Mouse (Mus musculus) midbrain, embryonic 12.5 days (tissue): ENCODE results near the gene Rdh12. TPM values are rescaled to one million over a fixed set of nuclear protein-coding genes. Genes with fewer than 3 reads are reported as not detected.
"Not testable (repeated sequence)": the region's sequence is repeated elsewhere in the genome, so short reads cannot be mapped to it uniquely, and the experiment has no call there.

ENCODE experiments used
- ATAC-seq: fragments of 200-750 bp; cut with Nextera tagmentation; 2 replicates; pipeline ENCODE4 v1.8.0; 2017; ENCODE audit warnings: low read depth, moderate TSS enrichment, moderate library complexity; ENCODE audit not compliant: low FRiP score
- H3K27ac ChIP-seq: fragments of 300-500 bp; sonication (generic); replicated peaks from 2 replicates; pipeline ENCODE4 v1.5.1; 2016; ENCODE audit warnings: mild to moderate bottlenecking
- H3K27me3 ChIP-seq: fragments of 300-500 bp; sonication (generic); 2 replicates; pipeline ENCODE4 v1.6.1; 2016; ENCODE audit warnings: mild to moderate bottlenecking
- H3K36me3 ChIP-seq: fragments of 300-500 bp; sonication (generic); 2 replicates; pipeline ENCODE4 v1.6.1; 2016
- H3K4me1 ChIP-seq: fragments of 300-500 bp; sonication (generic); 2 replicates; pipeline ENCODE4 v1.6.1; 2016
- H3K4me2 ChIP-seq: fragments of 300-500 bp; sonication (generic); replicated peaks from 2 replicates; pipeline ENCODE4 v1.6.1; 2016; ENCODE audit warnings: mild to moderate bottlenecking, moderate library complexity
- H3K4me3 ChIP-seq: fragments of 300-500 bp; sonication (generic); 2 replicates; pipeline ENCODE4 v1.5.1; 2016; ENCODE audit warnings: mild to moderate bottlenecking
- H3K9ac ChIP-seq: fragments of 300-500 bp; sonication (generic); replicated peaks from 2 replicates; pipeline ENCODE4 v1.6.1; 2016; ENCODE audit warnings: mild to moderate bottlenecking, moderate library complexity
- H3K9me3 ChIP-seq: fragments of 300-500 bp; sonication (generic); 2 replicates; pipeline ENCODE4 v1.6.1; 2016; ENCODE audit warnings: mild to moderate bottlenecking
- WGBS: fragments of 180-500 bp; shearing (Covaris S2); methylation state at CpG from one replicate; pipeline ENCODE4 v1.1.7; 2016; 5-methylcytosine and 5-hydroxymethylcytosine counted together
- polyA plus RNA-seq: library from polyadenylated mRNA; unstranded; fragments of >200 nt; fragmentation: Nextera tagmentation; extraction: Ambion mirVana; gene quantifications from 2 replicates; pipeline ENCODE4 v1.2.1, GENCODE M21; 2016

Rdh12 gene
- polyA plus RNA-seq = 1.8 and 2.1 TPM in 2 replicates

GRCm38 (mm10) chr12:79208703-79209464 is at the start of gene Rdh12:
Gene Rdh12, plus strand, starts transcription at chr12:79208914.
- H3K9ac ChIP-seq = peak within 1 kb of the TSS; percentile 21; the same call in 1 of the 2 replicates
- no peak; the same call in 1 of the 2 replicates for ATAC-seq

GRCm38 (mm10) chr12:79162876-79163275 is 45.8 kb upstream of the Rdh12 start:
- H3K9me3 ChIP-seq = no peaks in the 10 kb centered on the region
- H3K27ac ChIP-seq = no peak overlapping the region
- ATAC-seq = no peak
- H3K9ac ChIP-seq = no peak overlapping the region
- WGBS = 93% methylated on average over 3 of the region's 3 CpGs
- no peak overlapping the region for H3K4me3 ChIP-seq
- H3K4me2 ChIP-seq = no peak overlapping the region
- no peaks in the 10 kb centered on the region for H3K4me1 ChIP-seq
- H3K36me3 ChIP-seq = peaks cover 73% of the 10 kb centered on the region
- no peaks in the 10 kb centered on the region for H3K27me3 ChIP-seq

More at GRCm38 (mm10) chr12:79208703-79209464, at the start of gene Rdh12:
- no peaks in the 10 kb centered on the region for H3K9me3 ChIP-seq
- H3K27me3 ChIP-seq = no peaks in the 10 kb centered on the region
- peak within 1 kb of the TSS; percentile 44 for H3K4me3 ChIP-seq
- no peak within 1 kb of the TSS for H3K27ac ChIP-seq
- WGBS = 6% methylated on average over 13 of the region's 13 CpGs
- H3K36me3 ChIP-seq = no peaks in the 10 kb centered on the region
- peak within 1 kb of the TSS; percentile 65 for H3K4me2 ChIP-seq
- peaks cover 5% of the 10 kb centered on the region for H3K4me1 ChIP-seq

GRCm38 (mm10) chr12:79169173-79169572 is 39.5 kb upstream of the Rdh12 start:
- no peak overlapping the region for H3K4me3 ChIP-seq
- no peak for ATAC-seq

DNA sequence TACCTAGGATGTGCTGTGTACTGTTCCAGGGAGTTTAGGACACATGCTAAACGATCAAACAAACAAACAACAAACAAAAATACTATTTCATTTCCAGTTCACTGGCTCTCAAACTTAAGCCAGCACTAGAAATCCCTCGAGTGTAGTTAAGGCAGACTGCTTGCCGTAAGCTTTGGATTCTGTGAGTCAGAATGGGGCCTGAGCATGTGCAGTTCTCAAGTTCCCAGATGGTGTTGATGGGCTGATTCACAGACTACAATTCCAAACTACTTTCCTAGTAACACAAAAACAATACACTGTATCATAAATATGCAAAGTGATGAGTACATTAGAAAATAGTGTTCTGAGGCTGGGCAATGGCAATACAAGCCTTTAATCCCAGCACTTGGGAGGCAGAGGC is 38.3 kb upstream of the Rdh12 start:
- H3K36me3 ChIP-seq = peaks cover 13% of the 10 kb centered on the region
- no peaks in the 10 kb centered on the region for H3K27me3 ChIP-seq
- H3K9me3 ChIP-seq = no peaks in the 10 kb centered on the region
- peaks cover 10% of the 10 kb centered on the region for H3K4me1 ChIP-seq
- no peak overlapping the region for H3K27ac ChIP-seq
- no peak overlapping the region for H3K9ac ChIP-seq
- no peak overlapping the region for H3K4me3 ChIP-seq
- ATAC-seq = no peak
- WGBS = 85% methylated on average over 3 of the region's 3 CpGs
- no peak overlapping the region for H3K4me2 ChIP-seq

More at GRCm38 (mm10) chr12:79169173-79169572, 39.5 kb upstream of the Rdh12 start:
- Histone ChIP-seq H3K9ac (no peak overlapping the region), H3K27me3 (no peaks in the 10 kb centered on the region), H3K27ac (no peak overlapping the region), H3K9me3 (no peaks in the 10 kb centered on the region), H3K4me1 (peaks cover 10% of the 10 kb centered on the region), H3K36me3 (peaks cover 19% of the 10 kb centered on the region), H3K4me2 (no peak overlapping the region)

DNA sequence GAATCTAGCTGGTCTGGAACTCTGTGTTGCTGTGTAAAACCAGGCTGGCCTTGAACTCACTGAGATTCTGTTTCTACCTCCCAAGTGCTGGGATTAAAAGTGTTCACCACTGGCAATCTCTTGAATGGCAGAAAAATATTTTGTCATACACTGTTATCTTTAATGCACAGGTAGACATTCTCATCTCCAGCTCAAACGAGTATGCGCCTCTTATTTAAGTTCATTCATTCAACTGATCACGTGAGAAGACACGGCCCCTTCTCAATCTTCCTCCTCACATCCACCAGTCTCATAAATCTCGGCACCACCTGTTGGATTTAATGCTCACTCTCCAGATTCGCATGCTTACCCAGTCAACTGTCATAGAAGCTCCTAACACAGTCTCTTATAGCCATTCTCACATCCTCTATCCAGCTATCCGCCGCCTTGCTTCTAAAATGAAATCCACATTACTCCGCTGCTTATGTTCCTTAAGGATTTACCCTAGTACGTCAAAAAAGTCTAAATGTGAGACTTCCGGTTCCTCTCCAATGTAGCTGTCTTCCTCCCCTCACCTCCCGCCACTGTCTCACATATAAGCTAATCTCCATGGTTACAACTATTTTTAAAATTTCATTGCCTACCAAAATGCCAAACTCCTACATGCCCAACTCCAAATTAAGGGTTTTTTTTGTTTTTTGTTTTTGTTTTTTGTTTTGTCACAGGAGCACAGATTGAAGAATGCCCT is 37.3 kb upstream of the Rdh12 start:
- ATAC-seq = no peak
- peak overlapping the region; percentile 94; the same call in 1 of the 2 replicates for H3K27ac ChIP-seq

DNA sequence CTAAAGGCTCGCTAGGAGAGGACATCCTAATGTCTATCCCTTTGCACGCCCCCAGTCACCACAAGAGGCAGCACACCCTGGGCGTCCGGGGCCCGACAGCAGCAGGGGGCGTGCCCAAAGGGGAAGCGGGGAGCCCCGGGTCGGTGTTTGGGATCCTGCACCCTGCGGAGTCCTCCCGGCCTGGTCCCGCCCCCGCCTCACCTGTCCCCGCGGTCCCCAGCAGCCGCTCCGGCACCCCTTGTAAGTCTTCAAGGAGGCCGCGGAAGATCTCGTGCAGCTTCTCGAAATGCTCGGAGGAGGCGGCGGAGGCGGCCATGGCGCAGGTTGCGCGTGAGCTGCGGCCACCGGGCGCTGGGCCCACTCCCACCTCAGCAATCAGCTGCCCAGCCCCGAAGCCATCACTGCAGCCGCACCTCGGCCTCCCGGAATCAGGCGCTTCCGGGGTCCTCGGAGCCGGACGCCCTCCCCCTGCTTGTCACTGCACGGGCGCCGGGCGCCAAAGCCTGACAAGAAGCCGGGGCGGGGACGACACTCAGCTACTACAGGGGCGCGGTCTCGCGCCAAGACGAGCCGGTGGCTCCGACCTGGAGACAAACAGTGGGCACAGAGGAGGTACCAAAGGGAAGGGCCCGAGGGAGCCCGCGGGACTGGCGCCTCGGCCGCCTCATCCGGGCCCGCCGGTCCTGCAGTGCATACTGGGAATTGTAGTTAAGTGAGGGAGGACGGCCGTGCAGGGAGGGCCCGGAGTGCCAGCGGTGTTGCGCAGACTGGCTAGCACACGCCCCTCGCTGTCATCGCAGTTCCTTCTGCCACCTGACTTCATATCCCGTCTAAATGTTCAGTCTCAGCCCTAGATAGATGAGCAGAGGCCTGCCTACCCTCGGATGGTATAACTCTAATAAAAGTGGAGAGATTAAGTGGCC is 36.4 kb upstream of the Rdh12 start, which contains the start of gene Vti1b:
Gene Vti1b (minus strand): TSS at position 649 of the 923 bp plus-strand sequence.
- H3K4me2 ChIP-seq = peak within 1 kb of the TSS; percentile 67
- H3K27ac ChIP-seq = peak within 1 kb of the TSS; percentile 94
- peak; percentile 98 for ATAC-seq
- peaks cover 10% of the 10 kb centered on the region for H3K4me1 ChIP-seq
- H3K27me3 ChIP-seq = no peaks in the 10 kb centered on the region
- peak within 1 kb of the TSS; percentile 83 for H3K9ac ChIP-seq
- no peaks in the 10 kb centered on the region for H3K9me3 ChIP-seq
- under 1% methylated on average over 72 of the region's 73 CpGs for WGBS
- peaks cover 23% of the 10 kb centered on the region for H3K36me3 ChIP-seq
- peak within 1 kb of the TSS; percentile 96 for H3K4me3 ChIP-seq

More for the DNA sequence above, 37.3 kb upstream of the Rdh12 start:
- Histone ChIP-seq H3K4me1 (peaks cover 10% of the 10 kb centered on the region), H3K36me3 (peaks cover 16% of the 10 kb centered on the region), H3K4me3 (peak overlapping the region; percentile 96), H3K27me3 (no peaks in the 10 kb centered on the region), H3K9me3 (no peaks in the 10 kb centered on the region), H3K4me2 (peak overlapping the region; percentile 67), H3K9ac (peak overlapping the region; percentile 83)
- 40% methylated on average over 12 of the region's 12 CpGs for WGBS

- no peak overlapping the region for H3K27ac ChIP-seq
- H3K4me1 ChIP-seq = peaks cover 10% of the 10 kb centered on the region
- no peak overlapping the region for H3K4me2 ChIP-seq
- no peak for ATAC-seq
- no peaks in the 10 kb centered on the region for H3K9me3 ChIP-seq
- H3K4me3 ChIP-seq = no peak overlapping the region
- 91% methylated on average over 5 of the region's 5 CpGs for WGBS
- H3K9ac ChIP-seq = no peak overlapping the region
- H3K36me3 ChIP-seq = peaks cover 29% of the 10 kb centered on the region
- no peaks in the 10 kb centered on the region for H3K27me3 ChIP-seq
Observed at GRCm38 (mm10) chr12:79173721-79174120, 35.0 kb upstream of the Rdh12 start.

GRCm38 (mm10) chr12:79175998-79176397 is 32.7 kb upstream of the Rdh12 start:
- Histone ChIP-seq H3K27ac (no peak overlapping the region), H3K9ac (no peak overlapping the region), H3K27me3 (no peaks in the 10 kb centered on the region), H3K9me3 (no peaks in the 10 kb centered on the region), H3K4me1 (peaks cover 6% of the 10 kb centered on the region), H3K36me3 (peaks cover 32% of the 10 kb centered on the region), H3K4me2 (no peak overlapping the region), H3K4me3 (no peak overlapping the region)
- WGBS = 93% methylated on average over 5 of the region's 5 CpGs
- no peak for ATAC-seq

DNA sequence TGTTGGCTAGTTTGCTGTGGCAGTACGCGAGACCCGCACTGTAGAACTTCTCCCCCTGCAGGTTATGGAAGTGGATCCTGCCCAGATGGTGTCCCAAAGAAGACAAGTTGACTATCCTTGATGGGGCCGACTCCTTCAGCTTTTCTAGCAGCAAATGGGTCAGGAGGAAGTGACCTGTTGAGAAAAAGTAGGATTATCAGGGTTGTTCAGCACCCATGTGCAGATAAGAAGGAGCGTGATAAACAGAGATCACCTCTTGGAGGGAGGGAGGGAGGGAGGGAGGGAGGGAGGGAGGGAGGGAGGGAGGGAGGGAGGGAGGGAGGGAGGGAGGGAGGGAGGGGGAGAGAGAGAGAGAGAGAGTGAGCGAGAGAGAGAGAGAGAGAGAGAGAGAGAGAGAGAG is 23.6 kb upstream of the Rdh12 start:
- H3K36me3 ChIP-seq = peaks cover 70% of the 10 kb centered on the region
- not testable (repeated sequence) for ATAC-seq, H3K4me1 ChIP-seq

GRCm38 (mm10) chr12:79190931-79191673 is 17.6 kb upstream of the Rdh12 start:
- under 1% methylated on average over 18 of the region's 18 CpGs for WGBS
- peak overlapping the region; percentile 54 for H3K27ac ChIP-seq
- no peaks in the 10 kb centered on the region for H3K27me3 ChIP-seq
- ATAC-seq = peak; percentile 91
- H3K4me3 ChIP-seq = peak overlapping the region; percentile 72
- H3K9me3 ChIP-seq = no peaks in the 10 kb centered on the region
- H3K4me1 ChIP-seq = peaks cover 13% of the 10 kb centered on the region
- peak overlapping the region; percentile 84 for H3K4me2 ChIP-seq
- peaks cover 24% of the 10 kb centered on the region for H3K36me3 ChIP-seq
- H3K9ac ChIP-seq = peak overlapping the region; percentile 76

More for the DNA sequence above, 23.6 kb upstream of the Rdh12 start:
- H3K9me3 ChIP-seq, H3K4me2 ChIP-seq, H3K4me3 ChIP-seq, H3K9ac ChIP-seq, H3K27ac ChIP-seq, H3K27me3 ChIP-seq: not testable (repeated sequence)
- 86% methylated on average over 5 of the region's 6 CpGs for WGBS

DNA sequence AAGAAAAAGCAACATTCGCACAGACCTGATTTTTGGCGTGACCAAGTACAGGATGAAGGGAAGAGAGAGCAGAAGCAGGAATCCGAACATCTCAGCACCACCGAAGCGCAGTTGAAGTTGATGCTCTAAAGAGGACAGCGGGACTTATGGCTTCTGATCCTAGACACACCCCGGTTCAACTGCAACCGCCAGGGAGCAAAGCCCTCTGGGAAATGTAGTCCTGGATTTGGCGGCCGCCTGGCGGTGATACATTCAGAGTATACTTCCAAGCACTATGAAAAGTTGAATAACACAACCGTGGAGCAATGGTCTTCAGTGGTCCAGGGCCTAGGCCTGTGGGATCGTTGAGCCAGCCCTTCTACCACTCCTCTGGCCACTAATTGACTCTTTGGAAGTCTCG is 17.0 kb upstream of the Rdh12 start:
- peak; percentile 89 for ATAC-seq
- 6% methylated on average over 14 of the region's 14 CpGs for WGBS
- peak overlapping the region; percentile 76 for H3K9ac ChIP-seq
- no peaks in the 10 kb centered on the region for H3K27me3 ChIP-seq
- peak overlapping the region; percentile 72 for H3K4me3 ChIP-seq
- peaks cover 18% of the 10 kb centered on the region for H3K36me3 ChIP-seq
- peak overlapping the region; percentile 54 for H3K27ac ChIP-seq
- H3K9me3 ChIP-seq = no peaks in the 10 kb centered on the region
- H3K4me2 ChIP-seq = peak overlapping the region; percentile 84
- H3K4me1 ChIP-seq = peaks cover 13% of the 10 kb centered on the region
